Mouse (Mus musculus) adipocyte (in vitro differentiated cells): ENCODE measurements around the gene Map7d3.

Experiments
- DNase-seq: peaks from one replicate; pipeline ENCODE4 v3.0.0-alpha.2; 2016; ENCODE audit warnings: low spot score

The Map7d3 gene

DNA sequence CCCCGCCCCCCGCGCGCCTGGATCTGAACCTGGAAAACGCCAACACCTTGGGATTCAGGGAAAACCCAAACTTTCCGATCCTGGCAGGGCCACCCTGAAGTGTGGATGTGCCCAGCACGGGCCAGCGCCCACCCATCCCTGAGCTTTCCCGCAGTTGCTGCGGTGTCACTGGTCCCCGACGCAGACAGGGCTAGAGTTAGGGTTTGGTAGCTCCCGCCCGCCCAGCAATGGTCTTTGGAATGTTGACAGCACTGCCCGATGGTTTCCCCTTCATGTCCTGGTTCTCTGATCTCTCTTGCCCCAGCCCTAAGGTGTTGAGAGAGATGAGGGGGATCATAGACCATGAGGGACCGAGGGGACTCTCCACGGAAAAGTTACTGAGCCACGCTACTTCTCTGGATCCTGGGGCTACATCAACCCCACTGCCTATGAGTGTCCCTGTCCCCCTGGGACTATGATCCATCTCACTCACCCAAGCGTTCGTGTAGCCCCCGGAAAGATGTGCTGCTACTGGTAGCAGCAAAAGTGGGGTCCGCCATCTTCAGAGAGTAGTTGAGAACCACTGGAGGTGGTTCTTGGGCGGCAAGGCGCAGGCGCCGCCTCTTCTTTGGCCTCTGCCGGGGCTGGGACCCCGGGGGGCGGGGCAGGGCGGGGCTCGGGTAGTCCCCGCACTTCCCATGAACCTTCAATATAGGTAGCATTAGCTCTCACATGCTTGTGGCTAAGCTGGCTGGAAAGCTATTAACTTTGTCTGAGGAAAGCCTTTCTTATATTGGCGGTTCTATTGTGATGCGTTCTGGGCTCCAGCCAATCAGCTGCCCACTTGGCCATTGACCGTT is at the start of gene Map7d3:
Gene Map7d3 (minus strand): TSS at position 562 of the 839 bp plus-strand sequence.
- DNase-seq = no peak

DNA sequence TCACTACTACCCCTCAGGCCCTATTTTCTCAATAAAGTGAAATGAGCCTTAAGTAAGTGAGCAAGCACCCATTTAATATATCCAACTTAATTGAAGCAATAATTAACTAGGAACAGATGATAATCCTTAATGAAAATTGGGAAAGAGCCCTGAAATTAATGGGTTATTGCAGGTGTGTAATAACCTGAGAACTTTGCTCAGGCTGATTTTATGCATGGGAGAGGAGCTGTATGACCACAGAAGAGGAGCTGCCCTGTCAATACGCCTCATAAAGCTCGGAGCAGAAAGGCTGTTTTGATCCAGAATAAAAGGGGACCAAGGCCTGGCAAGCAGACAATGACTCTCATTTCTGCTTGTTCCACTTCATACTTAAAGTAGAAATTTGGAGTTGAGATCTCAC is 47.7 kb upstream of the Map7d3 start, which contains the start of gene Adgrg4:
Gene Adgrg4 (plus strand): TSS at position 301 of the 400 bp plus-strand sequence.
- DNase-seq = no peak

DNA sequence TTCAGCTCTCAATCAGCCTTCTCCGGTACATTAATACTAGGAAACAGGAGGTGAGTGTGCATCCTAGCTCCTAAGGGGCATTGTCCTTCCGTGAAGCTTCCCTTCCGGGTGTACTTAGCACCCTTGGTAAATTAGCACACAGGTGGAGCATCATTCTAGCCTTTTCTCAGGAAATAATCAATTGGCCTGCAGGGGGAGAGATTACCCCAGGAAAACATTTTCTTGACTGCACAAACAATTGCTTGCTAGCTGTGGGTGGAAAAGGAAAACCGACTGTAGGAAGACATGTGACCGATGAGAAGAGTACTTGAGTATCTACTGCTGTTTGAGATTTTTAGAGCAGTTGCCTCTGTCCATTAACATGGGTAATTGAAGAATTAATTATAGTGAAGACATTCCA is 19.1 kb upstream of the Map7d3 start:
- peak; percentile 14 for DNase-seq

DNA sequence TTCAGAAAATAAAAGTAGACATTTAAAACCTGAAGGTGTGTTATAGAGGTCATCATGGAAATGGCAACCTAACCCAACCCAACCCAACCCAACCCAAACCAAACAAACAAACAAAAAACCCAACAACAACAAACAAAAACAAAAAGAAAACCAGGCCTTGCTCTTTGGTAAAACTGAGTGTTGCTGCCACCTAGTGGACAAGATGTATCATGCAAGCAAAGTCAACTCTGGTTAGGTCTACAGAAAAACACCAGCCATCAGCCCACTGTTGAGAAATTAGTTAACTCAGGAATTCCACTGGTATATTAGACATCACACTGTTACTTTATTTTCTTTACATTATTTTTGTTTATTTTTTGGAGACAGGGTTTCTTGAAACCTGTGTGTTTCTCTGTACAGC is 17.2 kb upstream of the Map7d3 start:
- peak; percentile 66 for DNase-seq

DNA sequence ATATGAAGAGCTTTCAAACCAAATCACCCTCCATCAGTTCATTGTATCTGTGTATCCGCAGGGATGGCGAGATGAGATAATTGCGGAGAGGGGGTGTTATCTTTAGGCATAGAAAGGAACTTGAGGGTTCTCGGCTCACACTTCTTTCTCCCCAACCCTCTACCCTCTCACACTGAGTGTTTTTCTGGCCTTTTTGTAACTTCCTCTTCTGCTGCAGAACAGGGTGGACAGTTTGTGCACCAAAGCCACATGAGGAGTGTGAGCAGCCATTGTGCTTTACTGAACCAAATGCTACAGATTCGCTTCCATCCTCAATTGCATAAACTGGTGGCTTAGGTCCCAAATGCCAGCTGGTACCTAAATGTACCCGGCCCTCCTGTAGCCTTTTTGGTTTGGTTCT is 13.7 kb upstream of the Map7d3 start:
- DNase-seq = no peak

DNA sequence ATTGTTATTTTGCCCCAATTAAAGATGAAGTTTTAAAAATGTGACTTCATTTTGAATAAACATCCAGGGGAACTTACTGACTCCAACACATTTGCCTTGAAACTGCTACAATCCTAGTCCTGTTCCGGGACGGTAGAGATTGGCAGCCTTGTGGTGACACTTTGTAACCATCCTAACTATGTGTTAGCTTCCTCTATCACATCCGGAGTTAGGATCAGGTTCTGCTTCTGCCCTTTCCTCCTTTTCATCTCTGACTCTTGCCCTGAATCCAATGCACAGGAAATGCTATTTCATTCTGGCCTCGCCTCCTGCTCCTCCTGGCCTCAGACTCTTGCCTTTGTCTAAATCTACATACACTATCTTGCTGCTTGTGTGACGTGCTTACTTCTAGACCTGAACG is 5.4 kb upstream of the Map7d3 start:
- DNase-seq = no peak

DNA sequence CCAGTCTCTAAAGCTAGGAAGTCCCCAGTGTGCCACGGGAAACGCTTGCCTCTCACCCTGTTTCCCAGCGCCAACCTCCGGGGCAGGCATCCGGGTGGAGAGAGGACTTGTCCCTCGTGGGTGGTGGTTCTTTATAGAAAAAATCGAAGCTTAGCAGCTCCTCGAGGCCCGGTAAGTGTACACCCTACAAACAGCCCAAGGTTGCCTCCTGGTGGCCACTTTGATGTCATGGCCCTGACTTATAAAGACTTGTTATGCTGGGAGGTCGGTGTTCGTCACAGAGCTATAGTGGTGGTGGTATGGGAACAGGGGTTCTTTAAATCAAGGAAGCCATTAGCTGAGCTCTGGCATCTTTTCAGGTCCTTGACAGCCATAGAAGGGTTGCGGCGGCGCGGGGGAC is 30.9 kb downstream of the Map7d3 start:
- peak; percentile 71 for DNase-seq

DNA sequence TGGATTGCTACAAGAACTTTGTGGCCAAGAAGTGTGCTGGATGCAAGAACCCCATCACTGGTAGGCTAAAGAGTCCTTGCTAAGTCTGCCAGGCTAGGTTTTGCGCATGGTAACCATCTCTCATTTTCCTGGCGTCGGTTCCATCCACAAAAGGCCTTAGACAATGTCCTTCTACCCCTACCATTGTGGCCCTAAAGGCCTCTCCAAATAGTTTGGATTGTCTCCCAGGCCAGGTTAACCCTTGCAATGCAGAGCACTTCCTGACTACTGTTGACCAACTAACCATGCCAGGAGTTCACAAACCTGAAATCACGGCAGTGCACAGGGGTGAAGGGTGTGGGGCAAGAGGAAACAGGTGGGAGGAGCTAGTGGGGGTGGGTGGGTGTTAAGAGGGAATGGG is 31.5 kb downstream of the Map7d3 start:
- DNase-seq = no peak

DNA sequence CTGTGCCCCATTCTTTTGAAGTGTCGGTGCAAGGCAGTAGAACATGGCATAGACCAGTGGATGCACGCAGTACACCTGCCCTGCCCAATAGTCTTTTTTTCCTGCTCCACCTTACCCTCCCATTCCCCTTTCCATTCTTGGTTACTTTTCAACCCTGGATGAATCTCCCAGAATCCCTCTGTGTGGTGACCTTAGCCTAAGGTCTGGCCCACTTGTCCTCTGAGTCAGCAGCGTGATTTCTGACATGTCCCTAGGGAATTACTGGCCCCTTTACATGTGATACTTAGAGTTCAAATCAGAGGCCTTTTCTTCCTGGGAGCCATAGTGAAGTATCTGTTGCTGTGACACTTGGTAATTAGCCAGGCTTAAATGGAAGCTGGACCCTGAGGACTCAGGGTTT is 34.6 kb downstream of the Map7d3 start:
- no peak for DNase-seq

DNA sequence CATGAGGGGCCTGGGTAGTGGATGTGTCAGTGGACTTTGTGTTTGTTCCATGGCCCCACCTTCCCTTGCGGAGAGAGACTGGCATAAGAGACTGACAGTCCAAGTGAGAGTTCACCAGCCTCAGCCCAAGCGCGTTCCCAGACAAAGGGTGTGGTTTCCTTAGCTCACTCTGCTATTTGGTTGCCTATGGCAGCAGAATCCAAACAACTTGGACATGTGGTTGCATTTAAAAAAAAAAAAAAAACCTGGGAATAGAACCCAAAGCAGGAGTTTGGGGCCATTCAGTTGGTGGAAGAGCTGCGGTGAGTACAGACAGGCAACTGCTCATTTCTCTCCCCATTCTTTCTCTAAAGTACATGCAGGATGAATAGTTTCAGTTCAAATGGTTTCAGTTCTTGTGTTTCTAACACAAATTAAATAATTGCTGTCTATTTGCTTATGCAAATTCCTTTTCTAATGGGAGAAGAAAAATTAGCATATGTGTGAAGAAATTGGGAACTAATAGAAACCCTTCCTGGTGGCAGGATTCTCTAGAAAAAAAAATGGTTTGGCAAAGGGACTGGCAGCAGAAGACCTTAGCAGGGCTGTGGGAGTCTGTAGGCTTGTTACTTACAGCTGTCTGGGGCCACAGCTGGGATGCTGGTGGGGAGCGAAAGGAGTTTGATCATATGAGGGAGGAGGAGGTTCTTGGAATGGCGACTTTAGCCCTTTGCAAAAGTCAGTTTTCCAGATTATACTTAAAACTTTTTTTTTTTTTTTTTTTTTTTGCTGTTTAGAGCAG is 35.7 kb downstream of the Map7d3 start:
- DNase-seq = peak; percentile 61

DNA sequence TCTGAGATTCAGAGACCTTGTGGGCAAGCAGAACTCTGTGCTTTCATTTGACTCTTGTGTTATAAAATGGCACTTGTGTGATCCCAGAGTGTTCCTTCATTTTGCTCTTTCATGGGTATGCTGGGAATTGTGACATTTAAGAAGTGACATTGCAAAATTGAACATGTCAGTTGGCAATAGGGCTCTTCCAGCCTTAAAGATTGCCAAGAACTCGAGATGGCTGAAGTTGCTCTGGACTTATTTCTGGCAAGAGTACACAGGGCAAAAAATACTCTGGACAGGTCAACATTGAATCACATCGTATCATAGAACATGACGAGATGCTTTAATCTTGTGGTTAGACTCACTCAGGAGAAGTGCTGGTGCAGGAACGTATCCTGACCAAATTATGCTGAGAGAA is 48.8 kb downstream of the Map7d3 start:
- peak; percentile 39 for DNase-seq

DNA sequence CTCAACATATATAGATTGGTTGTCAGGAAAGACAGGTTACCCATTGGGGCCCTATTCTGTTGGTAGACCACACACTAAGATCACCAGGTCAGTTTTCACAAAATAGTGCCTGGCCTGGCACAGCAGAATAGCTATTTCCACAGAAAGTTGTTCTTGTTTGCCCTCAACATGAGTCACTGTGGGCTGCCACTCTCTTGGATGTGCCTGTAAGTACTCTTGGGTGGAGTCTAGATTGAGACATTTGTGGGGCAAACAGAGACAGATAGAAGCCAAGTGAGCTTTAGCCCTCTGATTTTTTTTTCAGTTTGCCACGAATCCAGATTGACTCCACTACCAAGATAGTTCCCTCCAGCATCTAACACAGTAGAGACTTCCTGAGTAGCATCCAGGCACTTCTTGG is 50.4 kb downstream of the Map7d3 start:
- peak; percentile 11 for DNase-seq

DNA sequence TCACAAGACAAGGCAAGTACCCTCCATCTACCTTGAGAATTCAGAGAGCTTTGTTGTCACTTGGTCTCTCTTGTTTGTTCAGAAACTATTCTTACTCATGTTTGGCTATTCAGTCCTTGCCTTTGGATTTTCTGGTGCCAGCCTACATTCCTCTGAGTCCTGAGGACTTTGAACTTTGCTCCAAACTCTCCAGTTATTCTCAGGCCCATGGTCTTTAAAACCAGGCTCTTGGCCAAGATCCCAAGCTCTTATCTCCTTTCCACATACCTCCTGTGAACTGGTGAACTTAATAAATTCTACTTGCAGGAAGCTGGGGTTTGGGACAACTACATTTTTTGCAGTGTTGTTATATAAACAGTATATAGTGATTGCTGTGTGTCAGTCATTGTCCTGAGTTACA is 52.3 kb downstream of the Map7d3 start:
- no peak for DNase-seq

DNA sequence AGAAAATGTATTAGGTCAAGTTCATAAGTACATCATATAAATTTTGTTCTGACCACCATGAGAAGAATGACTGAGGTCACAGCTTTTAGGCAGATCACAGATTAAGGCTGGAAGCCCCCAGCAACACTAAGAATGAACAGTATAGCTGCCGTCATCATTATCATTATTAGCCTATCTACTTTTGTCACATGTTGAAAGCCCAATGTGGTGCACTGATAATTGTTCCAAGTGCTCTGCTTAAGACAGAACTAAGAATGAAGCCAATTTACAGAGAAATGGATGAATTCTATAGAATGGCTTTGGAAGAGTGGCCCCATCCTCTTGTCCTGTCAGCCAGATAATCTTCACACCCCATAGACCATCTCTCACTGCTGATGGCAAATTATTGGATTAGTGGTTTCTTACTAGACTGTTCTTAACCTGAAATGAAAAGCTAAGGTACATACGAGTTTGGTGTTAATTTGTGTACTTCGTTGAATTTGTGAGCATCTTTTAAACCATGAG is 61.8 kb downstream of the Map7d3 start:
- no peak for DNase-seq

DNA sequence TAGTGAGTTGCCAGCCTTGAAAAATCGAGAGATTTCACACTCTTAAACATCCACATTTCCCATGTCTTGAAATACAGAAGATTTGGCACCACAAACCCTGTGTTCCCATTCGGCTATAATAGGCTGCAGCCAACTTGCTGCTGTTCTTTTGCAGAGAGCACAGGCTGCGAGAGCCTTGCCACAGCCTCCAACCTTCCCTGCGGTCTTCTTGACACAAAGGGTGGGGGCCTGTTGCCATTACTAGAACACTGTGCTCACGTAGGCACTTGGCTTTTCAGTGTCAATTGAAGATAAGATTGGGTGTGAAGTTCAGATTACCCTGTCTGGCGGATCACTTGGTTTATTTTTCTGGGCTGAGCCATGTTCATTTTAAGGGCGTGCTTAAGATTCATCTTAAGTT is 65.8 kb downstream of the Map7d3 start:
- DNase-seq = no peak

DNA sequence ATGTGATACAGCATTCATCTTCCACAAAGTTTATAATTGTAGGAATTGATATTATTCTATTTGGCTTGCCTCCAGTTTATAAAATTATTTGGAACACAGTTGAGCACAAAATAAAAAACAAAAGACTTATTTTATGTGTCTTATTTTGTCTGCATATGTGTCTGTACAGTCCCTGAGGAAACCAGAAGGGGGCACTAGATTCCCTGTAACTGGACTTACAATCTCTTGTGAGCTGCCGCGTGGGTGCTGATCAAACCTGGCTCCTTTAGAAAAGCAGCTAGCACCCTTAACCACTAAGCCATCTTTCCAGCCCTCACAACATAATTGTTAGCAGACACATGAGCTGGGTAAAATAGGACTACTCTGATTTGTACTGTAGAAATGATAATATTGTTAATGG is 66.5 kb downstream of the Map7d3 start:
- peak; percentile 61 for DNase-seq

DNA sequence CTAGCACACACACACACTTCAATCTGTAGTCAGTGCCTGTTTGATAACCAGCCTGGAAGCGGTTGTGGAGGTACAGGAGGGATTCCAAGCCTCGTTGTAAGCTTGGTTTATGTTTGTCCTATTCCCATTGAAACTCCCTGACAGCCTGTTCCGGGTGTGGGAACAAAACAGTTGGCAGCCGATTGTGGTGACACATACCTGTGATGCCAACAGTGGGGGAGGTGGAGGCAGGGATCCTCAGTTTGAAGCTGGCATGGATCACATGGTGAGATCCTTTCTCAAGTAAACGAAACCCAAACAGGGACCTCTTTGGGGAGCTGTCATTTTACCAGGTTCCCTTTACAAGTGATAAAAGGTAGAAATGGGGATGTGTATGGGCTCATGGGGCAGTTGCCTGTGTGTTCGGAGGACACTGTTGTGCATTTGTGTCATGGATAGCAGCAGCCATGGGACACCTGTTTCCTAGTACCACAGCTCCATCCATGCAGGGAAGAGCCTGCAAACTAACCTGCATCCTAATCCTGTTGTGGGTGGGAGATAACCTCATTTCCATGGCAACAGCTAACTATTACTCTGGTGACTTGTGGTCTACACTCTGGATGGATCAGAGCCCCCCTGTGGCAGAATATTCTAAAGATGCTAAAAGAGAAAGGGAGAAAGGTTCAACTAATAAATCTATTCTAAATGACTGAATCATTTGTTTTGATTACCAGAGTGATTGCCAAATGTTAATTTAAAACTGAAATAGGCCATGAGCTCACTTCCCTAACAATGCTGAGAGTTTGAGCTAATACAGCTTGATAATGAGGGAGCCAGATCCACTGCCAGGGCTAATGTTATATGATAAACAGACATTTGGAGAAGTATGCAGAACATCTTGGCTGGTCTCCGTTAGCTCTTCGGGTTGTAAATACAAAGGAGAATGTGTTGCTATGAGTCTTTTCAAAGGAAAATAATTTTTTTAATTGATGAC is 68.5 kb downstream of the Map7d3 start:
- no peak for DNase-seq

DNA sequence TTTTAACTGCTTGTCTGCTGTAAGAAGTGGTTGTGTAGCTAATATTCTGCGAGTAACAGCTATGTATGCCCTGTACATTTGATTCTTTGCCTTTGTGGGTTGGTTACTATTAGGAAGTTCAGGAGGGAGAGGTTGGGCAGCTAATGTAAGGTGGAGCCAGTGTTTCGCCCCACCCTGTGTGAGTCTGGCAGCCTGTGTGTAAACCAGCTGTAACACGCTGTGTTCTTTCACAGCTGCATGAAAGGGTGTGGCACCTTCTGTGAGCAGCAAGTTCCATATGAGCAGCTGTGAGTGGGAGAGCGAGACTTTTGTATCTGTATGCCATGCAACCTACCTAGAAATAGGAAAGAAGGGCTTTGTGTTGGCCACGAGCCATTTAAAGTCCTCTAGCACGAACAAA is 70.0 kb downstream of the Map7d3 start:
- DNase-seq = no peak

DNA sequence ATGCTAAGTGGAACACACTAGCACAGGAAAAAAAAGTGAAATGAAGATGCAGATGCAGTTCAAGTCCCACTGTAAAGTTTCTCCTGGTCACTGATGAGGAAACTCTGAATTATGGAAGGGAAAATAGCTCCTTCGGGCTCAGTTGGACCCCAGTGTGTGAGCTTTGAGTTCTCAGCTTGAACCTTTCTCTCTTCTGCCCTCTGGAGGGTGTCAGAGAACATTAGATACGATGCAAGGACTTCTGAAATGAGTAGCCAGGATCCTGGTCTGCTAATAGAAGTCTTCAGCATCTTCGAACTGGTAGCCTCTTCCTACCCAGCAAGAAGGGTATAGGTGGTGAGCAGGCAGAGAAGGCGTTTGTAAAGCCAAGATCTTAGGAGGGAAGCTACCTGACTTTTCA is 70.6 kb downstream of the Map7d3 start:
- DNase-seq = peak; percentile 12
